1 mouse cellular context compared by ENCODE assay signal in the genomic region with DNA sequence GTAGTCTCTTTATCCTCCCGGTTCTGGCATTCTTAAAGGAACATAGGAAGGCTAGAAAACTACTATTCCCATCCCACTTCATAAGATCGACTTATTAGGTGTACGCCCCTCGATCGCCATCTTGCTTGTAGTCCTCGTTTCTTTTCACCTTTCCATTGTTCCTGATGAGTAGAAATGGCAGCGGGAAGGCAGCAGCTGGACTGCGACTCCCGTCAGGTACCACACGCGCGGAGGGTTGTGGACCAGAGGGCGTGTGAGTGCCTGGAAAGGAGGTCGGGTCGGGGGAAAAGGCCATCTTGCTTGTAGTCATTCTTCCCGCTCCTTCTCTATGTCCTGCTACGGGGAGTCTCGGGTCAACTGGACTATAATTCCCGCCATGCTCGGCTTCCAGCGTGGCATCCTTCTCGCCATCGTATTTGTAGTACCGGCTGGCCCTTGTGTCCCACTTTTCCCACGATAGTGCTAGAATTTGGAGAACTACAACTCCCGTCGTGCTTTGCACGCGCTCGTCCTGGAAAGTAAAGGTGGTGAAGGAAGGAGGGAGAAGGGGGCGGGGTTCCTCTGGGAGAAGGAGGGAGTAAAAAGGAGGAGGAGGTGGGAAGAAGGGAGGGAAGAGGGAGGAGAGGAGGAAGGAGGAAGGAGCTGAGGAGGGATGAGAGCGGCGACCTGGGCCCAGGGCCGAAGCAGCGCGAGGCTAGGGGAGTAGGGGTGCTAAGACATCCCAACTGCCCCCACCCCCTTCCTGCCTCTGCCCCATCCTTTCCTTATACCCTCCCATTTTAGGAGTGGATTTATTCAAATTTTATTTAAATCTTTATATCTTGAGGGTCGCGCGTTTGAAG.
TF ChIP-seq lines count a peak whose summit lies in the region.

No protein-coding gene starts in this region.

TF ChIP-seq in C2C12, 6 proteins besides CTCF, POLR2A, EP300 and RAD21:
- TF ChIP-seq USF1 (IDR thresholded peaks at IDR 0.05; ENCODE audit: low read depth): no peak
- peak; percentile 13 for TF ChIP-seq MAX (IDR thresholded peaks at IDR 0.05)
- no peak for TF ChIP-seq MYOG (IDR thresholded peaks at IDR 0.05; ENCODE audit: control insufficient read depth, extremely low read depth, insufficient read length)
